Mouse (Mus musculus): ENCODE data around the gene Setdb1. TPM values are rescaled to one million over a fixed set of nuclear protein-coding genes. Genes with fewer than 3 reads are reported as not detected.
"Not testable (repeated sequence)": the region's sequence is repeated elsewhere in the genome, so short reads cannot be mapped to it uniquely, and the experiment has no call there.

The Setdb1 gene
- polyA plus RNA-seq (2014; fragmentation: Nextera tagmentation; extraction: Ambion mirVana): 62.3 and 67.8 TPM in 2 replicates

DNA sequence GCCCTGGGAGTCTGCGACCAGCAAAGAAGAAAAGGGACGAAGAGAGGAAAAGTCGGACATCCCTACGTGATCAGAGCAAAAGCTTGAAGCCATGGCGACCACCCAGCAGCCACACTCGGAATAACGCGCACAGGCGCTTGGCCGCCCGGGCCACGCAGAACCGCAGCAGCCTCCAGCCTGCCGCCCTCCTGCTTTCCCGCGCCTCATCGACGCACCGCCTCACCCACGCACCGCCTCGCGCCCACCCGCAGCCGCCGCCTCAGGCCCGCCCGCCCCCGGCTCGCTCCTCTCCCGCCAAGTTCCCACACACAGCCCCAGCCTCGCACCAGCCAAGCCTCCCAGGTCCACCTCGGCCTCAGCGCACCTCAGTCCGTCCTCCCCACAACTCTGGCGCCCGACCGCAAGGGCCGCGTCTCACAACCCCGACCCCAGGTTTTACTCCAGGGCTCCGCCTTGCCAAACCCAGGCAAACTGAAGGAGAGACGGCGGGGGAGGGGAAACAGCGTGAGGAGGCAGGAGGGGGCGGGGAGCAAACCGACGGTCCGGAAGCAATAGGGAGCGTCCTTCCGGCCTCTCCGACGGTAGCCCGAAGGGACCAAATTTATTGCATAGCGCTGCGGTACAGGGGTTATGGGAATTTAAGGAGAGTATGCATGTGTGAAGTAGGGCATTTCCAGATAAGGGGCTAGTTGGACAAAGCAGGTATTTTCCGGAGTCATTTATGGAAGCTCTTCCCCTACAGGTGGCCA, at the start of gene Setdb1:
Gene Setdb1, minus strand, starts transcription at position 502 of the 749 bp plus-strand sequence.
- Histone ChIP-seq H3K4me3 (ENCODE audit: low read depth, low read length) (peak within 1 kb of the TSS; percentile 51), H3K4me2 (ENCODE audit: low read depth, severe bottlenecking) (peak within 1 kb of the TSS; percentile 41; the same call in 1 of the 2 replicates), H3K9ac (ENCODE audit: low read length) (peak within 1 kb of the TSS; percentile 67)
- not testable (repeated sequence) for H3K9me3 ChIP-seq (ENCODE audit: control insufficient read depth, low read length); H3K4me1 ChIP-seq (ENCODE audit: control insufficient read depth, insufficient read depth, low read length); H3K36me3 ChIP-seq (ENCODE audit: control insufficient read depth, insufficient read depth, low read length); H3K27me3 ChIP-seq (ENCODE audit: control insufficient read depth, insufficient read depth, low read length); H3K27ac ChIP-seq (replicated peaks; ENCODE audit: low read depth, low read length)
- under 1% methylated on average over 29 of the region's 57 CpGs for WGBS
- DNase-seq (ENCODE audit: low spot score) (peak; percentile 98), ATAC-seq (ENCODE audit: insufficient number of reproducible peaks, low FRiP score, low TSS enrichment, low read depth) (peak; percentile 88)

DNA sequence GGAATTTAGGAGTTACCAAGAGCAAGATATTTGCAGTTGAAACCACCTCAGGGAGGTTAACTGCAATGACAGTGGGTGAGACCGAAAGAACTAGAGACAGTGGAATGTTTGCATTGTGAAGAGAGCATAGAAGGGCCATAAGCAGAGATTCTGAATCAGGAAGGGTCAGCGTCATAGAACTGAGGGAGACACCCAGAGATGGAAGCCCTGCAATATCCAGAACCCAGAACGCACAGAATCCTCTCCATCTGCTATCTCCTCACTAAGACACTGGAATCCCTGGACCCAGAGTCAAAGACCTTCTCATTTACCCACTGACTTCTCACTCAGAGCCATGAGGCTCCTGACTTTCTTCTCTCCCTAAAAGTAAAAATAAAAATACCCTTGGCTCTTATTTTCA, 45.7 kb upstream of the Setdb1 start, which contains the start of gene 4930558C23Rik:
Gene 4930558C23Rik, minus strand, starts transcription at position 101 of the 400 bp plus-strand sequence.
- ATAC-seq (ENCODE audit: insufficient number of reproducible peaks, low FRiP score, low TSS enrichment, low read depth): no peak
- H3K4me3 ChIP-seq (ENCODE audit: low read depth, low read length): no peak within 1 kb of the TSS
- H3K4me1 ChIP-seq (ENCODE audit: control insufficient read depth, insufficient read depth, low read length): no peaks in the 10 kb centered on the region
- no peak for DNase-seq (ENCODE audit: low spot score)
- no peaks in the 10 kb centered on the region for H3K9me3 ChIP-seq (ENCODE audit: control insufficient read depth, low read length)
- H3K27me3 ChIP-seq (ENCODE audit: control insufficient read depth, insufficient read depth, low read length): no peaks in the 10 kb centered on the region
- no peaks in the 10 kb centered on the region for H3K36me3 ChIP-seq (ENCODE audit: control insufficient read depth, insufficient read depth, low read length)
- H3K4me2 ChIP-seq (ENCODE audit: low read depth, severe bottlenecking): no peak within 1 kb of the TSS
- H3K27ac ChIP-seq (replicated peaks; ENCODE audit: low read depth, low read length): no peak within 1 kb of the TSS
- H3K9ac ChIP-seq (ENCODE audit: low read length): no peak within 1 kb of the TSS
- 88% methylated on average over 3 of the region's 3 CpGs for WGBS

DNA sequence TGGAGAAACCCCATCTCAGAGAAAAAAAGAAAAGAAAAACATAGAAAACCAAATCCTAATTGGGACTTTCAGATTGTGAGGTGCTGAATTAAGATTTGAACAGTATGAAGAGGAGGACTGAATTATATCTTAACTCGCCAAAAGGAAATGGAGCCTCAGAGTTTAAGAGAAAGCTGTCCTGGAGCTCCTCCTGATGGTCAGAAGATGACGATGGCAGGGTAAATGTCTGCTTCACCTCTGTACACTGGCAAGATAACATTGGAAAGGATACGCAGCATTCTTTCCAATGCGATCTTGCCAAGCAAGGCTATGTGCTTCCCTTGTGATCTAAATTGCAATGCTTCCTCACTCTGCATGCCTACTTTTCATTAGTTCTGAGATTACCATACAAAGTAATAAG, 37.4 kb upstream of the Setdb1 start:
- Histone ChIP-seq H3K4me3 (ENCODE audit: low read depth, low read length) (no peak overlapping the region), H3K27ac (replicated peaks; ENCODE audit: low read depth, low read length) (no peak overlapping the region), H3K4me1 (ENCODE audit: control insufficient read depth, insufficient read depth, low read length) (no peaks in the 10 kb centered on the region), H3K9me3 (ENCODE audit: control insufficient read depth, low read length) (peaks cover 4% of the 10 kb centered on the region; the same call in 1 of the 2 replicates), H3K36me3 (ENCODE audit: control insufficient read depth, insufficient read depth, low read length) (no peaks in the 10 kb centered on the region), H3K4me2 (ENCODE audit: low read depth, severe bottlenecking) (no peak overlapping the region), H3K9ac (ENCODE audit: low read length) (no peak overlapping the region), H3K27me3 (ENCODE audit: control insufficient read depth, insufficient read depth, low read length) (no peaks in the 10 kb centered on the region)
- no peak for ATAC-seq (ENCODE audit: insufficient number of reproducible peaks, low FRiP score, low TSS enrichment, low read depth)
- DNase-seq (ENCODE audit: low spot score): no peak
- WGBS: 94% methylated on average over 4 of the region's 4 CpGs

DNA sequence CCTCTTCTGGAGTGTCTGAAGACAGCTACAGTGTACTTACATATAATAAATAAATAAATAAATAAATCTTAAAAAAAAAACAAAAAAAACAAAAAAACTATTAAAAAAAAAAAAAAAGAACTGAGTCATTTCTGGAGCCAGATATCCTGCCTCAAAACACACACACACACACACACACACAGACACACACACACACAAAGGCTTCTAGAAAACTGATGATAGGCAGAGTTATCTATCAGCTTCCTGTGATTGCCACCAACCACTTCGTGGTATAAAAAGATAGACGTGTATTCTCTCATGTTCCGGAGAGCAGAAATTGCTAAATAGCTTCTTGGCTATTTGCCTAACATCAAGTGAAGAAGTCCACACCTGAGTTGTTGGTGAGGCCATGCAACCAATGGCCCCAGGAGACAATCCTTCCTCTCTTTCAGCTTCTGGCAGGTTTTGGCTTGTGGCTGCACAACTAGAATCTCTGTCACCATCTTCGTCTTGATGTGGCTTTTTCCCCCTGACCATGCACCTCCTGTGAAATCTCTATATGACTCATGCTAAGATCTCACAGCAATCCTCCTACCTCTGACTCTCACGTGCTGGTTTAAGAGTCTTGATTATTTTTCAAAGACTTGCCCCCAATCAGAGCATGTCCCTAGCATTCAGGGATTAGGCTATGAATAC, 28.5 kb upstream of the Setdb1 start:
- no peak for DNase-seq (ENCODE audit: low spot score)
- Histone ChIP-seq H3K4me1 (ENCODE audit: control insufficient read depth, insufficient read depth, low read length) (no peaks in the 10 kb centered on the region), H3K4me3 (ENCODE audit: low read depth, low read length) (no peak overlapping the region), H3K27ac (replicated peaks; ENCODE audit: low read depth, low read length) (no peak overlapping the region), H3K27me3 (ENCODE audit: control insufficient read depth, insufficient read depth, low read length) (no peaks in the 10 kb centered on the region), H3K4me2 (ENCODE audit: low read depth, severe bottlenecking) (no peak overlapping the region), H3K9ac (ENCODE audit: low read length) (no peak overlapping the region), H3K36me3 (ENCODE audit: control insufficient read depth, insufficient read depth, low read length) (no peaks in the 10 kb centered on the region), H3K9me3 (ENCODE audit: control insufficient read depth, low read length) (no peaks in the 10 kb centered on the region)
- 84% methylated on average over 5 of the region's 5 CpGs for WGBS
- ATAC-seq (ENCODE audit: insufficient number of reproducible peaks, low FRiP score, low TSS enrichment, low read depth): no peak

DNA sequence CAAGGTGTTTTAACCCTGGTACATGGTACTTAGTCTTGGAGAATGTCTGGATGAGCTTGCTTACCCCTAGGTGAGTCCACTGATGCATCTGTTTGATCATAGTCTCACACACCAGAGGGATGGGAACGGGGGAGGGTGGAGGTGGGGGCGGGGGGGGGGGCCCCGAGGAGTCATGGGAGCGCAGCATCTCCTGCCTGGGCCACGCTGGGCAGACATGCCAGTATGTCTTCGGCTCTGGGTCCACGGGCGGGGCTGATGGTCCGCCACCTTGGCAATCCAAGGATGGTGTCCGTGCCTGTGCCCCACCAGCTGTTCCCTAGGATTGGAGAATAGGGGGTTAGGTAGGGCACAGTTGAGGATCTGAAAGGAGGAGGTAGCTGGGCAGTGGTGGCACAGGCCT, 16.2 kb upstream of the Setdb1 start:
- 88% methylated on average over 10 of the region's 10 CpGs for WGBS
- no peak for ATAC-seq (ENCODE audit: insufficient number of reproducible peaks, low FRiP score, low TSS enrichment, low read depth)
- H3K27ac ChIP-seq (replicated peaks; ENCODE audit: low read depth, low read length): no peak overlapping the region
- H3K9ac ChIP-seq (ENCODE audit: low read length): no peak overlapping the region
- H3K9me3 ChIP-seq (ENCODE audit: control insufficient read depth, low read length): no peaks in the 10 kb centered on the region
- no peaks in the 10 kb centered on the region for H3K36me3 ChIP-seq (ENCODE audit: control insufficient read depth, insufficient read depth, low read length)
- H3K27me3 ChIP-seq (ENCODE audit: control insufficient read depth, insufficient read depth, low read length): no peaks in the 10 kb centered on the region
- H3K4me2 ChIP-seq (ENCODE audit: low read depth, severe bottlenecking): no peak overlapping the region
- no peaks in the 10 kb centered on the region for H3K4me1 ChIP-seq (ENCODE audit: control insufficient read depth, insufficient read depth, low read length)
- no peak overlapping the region for H3K4me3 ChIP-seq (ENCODE audit: low read depth, low read length)
- no peak for DNase-seq (ENCODE audit: low spot score)

DNA sequence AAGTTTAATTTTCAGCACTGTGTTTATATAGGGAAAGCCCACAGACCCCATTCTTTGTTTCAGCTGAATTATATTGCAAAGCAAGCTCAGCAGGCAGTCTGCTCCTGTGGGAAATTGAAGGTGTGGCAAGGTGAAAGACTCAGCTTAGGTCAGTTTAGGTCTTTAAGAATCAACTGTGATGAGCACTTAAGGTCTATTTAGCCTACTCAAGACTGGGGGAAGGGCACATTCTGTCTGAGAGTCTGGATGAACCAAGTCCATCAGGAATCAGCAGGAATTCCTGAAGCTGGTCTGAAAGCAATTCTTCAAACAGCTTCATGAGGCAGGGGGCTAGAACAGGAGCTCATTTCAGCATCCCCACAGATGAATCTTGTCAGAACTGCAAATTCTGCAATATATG, 13.1 kb upstream of the Setdb1 start:
- Histone ChIP-seq H3K36me3 (ENCODE audit: control insufficient read depth, insufficient read depth, low read length) (no peaks in the 10 kb centered on the region), H3K27me3 (ENCODE audit: control insufficient read depth, insufficient read depth, low read length) (no peaks in the 10 kb centered on the region), H3K9me3 (ENCODE audit: control insufficient read depth, low read length) (no peaks in the 10 kb centered on the region), H3K4me3 (ENCODE audit: low read depth, low read length) (no peak overlapping the region), H3K4me2 (ENCODE audit: low read depth, severe bottlenecking) (no peak overlapping the region), H3K4me1 (ENCODE audit: control insufficient read depth, insufficient read depth, low read length) (no peaks in the 10 kb centered on the region), H3K9ac (ENCODE audit: low read length) (no peak overlapping the region), H3K27ac (replicated peaks; ENCODE audit: low read depth, low read length) (no peak overlapping the region)
- DNase-seq (ENCODE audit: low spot score) (no peak), ATAC-seq (ENCODE audit: insufficient number of reproducible peaks, low FRiP score, low TSS enrichment, low read depth) (no peak)

DNA sequence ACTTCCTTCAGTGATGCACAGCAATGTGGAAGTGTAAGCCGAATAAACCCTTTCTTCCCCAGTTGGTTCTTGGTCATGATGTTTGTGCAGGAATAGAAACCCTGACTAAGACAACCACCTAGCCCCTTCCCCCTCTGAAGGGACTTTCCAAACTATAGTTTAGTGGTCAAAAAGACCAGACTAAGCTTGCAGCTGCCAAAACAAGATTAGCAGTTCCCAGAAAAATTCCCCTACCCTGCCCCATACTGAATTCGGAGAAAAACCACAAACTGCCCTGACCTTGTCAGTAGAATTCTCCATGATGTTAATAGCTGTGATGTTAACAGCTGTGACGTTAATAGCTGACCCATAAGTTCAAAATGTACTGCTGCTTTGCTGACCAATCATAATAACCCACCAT, 3.3 kb upstream of the Setdb1 start:
- not testable (repeated sequence) for H3K4me2 ChIP-seq (ENCODE audit: low read depth, severe bottlenecking); H3K27me3 ChIP-seq (ENCODE audit: control insufficient read depth, insufficient read depth, low read length); DNase-seq (ENCODE audit: low spot score); H3K27ac ChIP-seq (replicated peaks; ENCODE audit: low read depth, low read length); ATAC-seq (ENCODE audit: insufficient number of reproducible peaks, low FRiP score, low TSS enrichment, low read depth); H3K9ac ChIP-seq (ENCODE audit: low read length); H3K4me3 ChIP-seq (ENCODE audit: low read depth, low read length); H3K9me3 ChIP-seq (ENCODE audit: control insufficient read depth, low read length); H3K4me1 ChIP-seq (ENCODE audit: control insufficient read depth, insufficient read depth, low read length); H3K36me3 ChIP-seq (ENCODE audit: control insufficient read depth, insufficient read depth, low read length)
- WGBS: 75% methylated on average over 3 of the region's 3 CpGs

DNA sequence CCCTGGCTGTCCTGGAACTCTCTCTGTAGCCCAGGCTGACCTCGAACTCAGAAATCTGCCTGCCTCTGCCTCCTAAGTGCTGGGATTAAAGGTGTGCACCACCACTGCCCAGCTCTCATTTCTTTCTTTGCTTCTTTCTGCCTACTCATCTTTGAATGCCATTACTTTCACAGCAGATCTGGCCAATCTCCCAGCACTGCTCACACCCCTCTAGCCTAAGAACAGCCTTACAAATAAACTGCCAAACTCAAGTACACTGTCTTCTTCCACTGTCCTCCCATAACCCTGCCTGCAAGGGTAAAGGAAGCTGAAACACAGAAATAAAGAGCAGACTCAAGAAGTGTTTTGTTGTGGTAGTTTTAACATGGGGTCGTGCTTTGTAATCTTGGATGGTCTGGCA, 744 bp upstream of the Setdb1 start:
- 88% methylated on average over 2 of the region's 2 CpGs for WGBS
- no peaks in the 10 kb centered on the region for H3K27me3 ChIP-seq (ENCODE audit: control insufficient read depth, insufficient read depth, low read length)
- H3K9ac ChIP-seq (ENCODE audit: low read length): no peak overlapping the region
- no peak for ATAC-seq (ENCODE audit: insufficient number of reproducible peaks, low FRiP score, low TSS enrichment, low read depth)
- H3K4me1 ChIP-seq (ENCODE audit: control insufficient read depth, insufficient read depth, low read length): no peaks in the 10 kb centered on the region
- H3K4me3 ChIP-seq (ENCODE audit: low read depth, low read length): no peak overlapping the region
- no peaks in the 10 kb centered on the region for H3K9me3 ChIP-seq (ENCODE audit: control insufficient read depth, low read length)
- H3K27ac ChIP-seq (replicated peaks; ENCODE audit: low read depth, low read length): no peak overlapping the region
- no peak for DNase-seq (ENCODE audit: low spot score)
- H3K4me2 ChIP-seq (ENCODE audit: low read depth, severe bottlenecking): no peak overlapping the region
- H3K36me3 ChIP-seq (ENCODE audit: control insufficient read depth, insufficient read depth, low read length): peaks cover 3% of the 10 kb centered on the region; the same call in 1 of the 2 replicates
